Mouse (Mus musculus) R1 (cell line): Measurements from ENCODE around the gene Atp2b2.

Source experiments
- DNase-seq: peaks from one replicate; pipeline ENCODE4 v3.0.0-alpha.2; 2018; ENCODE audit warnings: low read depth, low spot score

Atp2b2 gene

GRCm38 (mm10) chr6:114012834-114013233 is 29.6 kb downstream of the Atp2b2 start:
- no peak for DNase-seq

- no peak for DNase-seq
Observed at GRCm38 (mm10) chr6:114011976-114012375, 30.4 kb downstream of the Atp2b2 start.

- DNase-seq: peak; percentile 15
Observed at GRCm38 (mm10) chr6:114003796-114004195, 38.6 kb downstream of the Atp2b2 start.

GRCm38 (mm10) chr6:114000928-114001327 is 41.5 kb downstream of the Atp2b2 start:
- DNase-seq: no peak

- no peak for DNase-seq
Observed at GRCm38 (mm10) chr6:114000304-114000703, 42.1 kb downstream of the Atp2b2 start.

- no peak for DNase-seq
Observed at GRCm38 (mm10) chr6:113998413-113998812, 44.0 kb downstream of the Atp2b2 start.

GRCm38 (mm10) chr6:113994176-113994575 is 48.2 kb downstream of the Atp2b2 start:
- DNase-seq: no peak

GRCm38 (mm10) chr6:113992101-113992500 is 50.3 kb downstream of the Atp2b2 start:
- no peak for DNase-seq

- no peak for DNase-seq
Observed at GRCm38 (mm10) chr6:113991482-113991881, 50.9 kb downstream of the Atp2b2 start.

- peak; percentile 41 for DNase-seq
Observed at GRCm38 (mm10) chr6:113990044-113990443, 52.4 kb downstream of the Atp2b2 start.

GRCm38 (mm10) chr6:113988521-113988920 is 53.9 kb downstream of the Atp2b2 start:
- no peak for DNase-seq

- no peak for DNase-seq
Observed at GRCm38 (mm10) chr6:113986671-113987070, 55.7 kb downstream of the Atp2b2 start.

- DNase-seq: no peak
Observed at GRCm38 (mm10) chr6:113978673-113979072, 63.7 kb downstream of the Atp2b2 start.

- no peak for DNase-seq
Observed at GRCm38 (mm10) chr6:113978091-113978650, 64.2 kb downstream of the Atp2b2 start.

GRCm38 (mm10) chr6:113970900-113971299 is 71.5 kb downstream of the Atp2b2 start:
- DNase-seq: no peak

GRCm38 (mm10) chr6:113970464-113970863 is 71.9 kb downstream of the Atp2b2 start:
- no peak for DNase-seq

- no peak for DNase-seq
Observed at GRCm38 (mm10) chr6:113969751-113970150, 72.7 kb downstream of the Atp2b2 start.

GRCm38 (mm10) chr6:113962811-113963210 is 79.6 kb downstream of the Atp2b2 start:
- peak; percentile 67 for DNase-seq

- DNase-seq: no peak
Observed at GRCm38 (mm10) chr6:113961658-113962057, 80.8 kb downstream of the Atp2b2 start.

- DNase-seq: no peak
Observed at GRCm38 (mm10) chr6:113959336-113959735, 83.1 kb downstream of the Atp2b2 start.

GRCm38 (mm10) chr6:113958714-113959113 is 83.7 kb downstream of the Atp2b2 start:
- no peak for DNase-seq

- no peak for DNase-seq
Observed at GRCm38 (mm10) chr6:113958003-113958402, 84.4 kb downstream of the Atp2b2 start.

GRCm38 (mm10) chr6:113957232-113957940 is 85.0 kb downstream of the Atp2b2 start:
- no peak for DNase-seq
